Mouse (Mus musculus) embryonic facial prominence, embryonic 10.5 days (tissue): Measurements from ENCODE around the gene Cuta. TPM values are rescaled to one million over a fixed set of nuclear protein-coding genes. Genes with fewer than 3 reads are reported as not detected.
"Not testable (repeated sequence)": the region's sequence is repeated elsewhere in the genome, so short reads cannot be mapped to it uniquely, and the experiment has no call there.

Experiments
- DNase-seq: peaks from one replicate; pipeline ENCODE4 v3.0.0-alpha.2; 2017; ENCODE audit warnings: low spot score
- H3K27ac ChIP-seq: fragments of 300-500 bp; sonication (generic); replicated peaks from 2 replicates; pipeline ENCODE4 v1.5.1; 2016; ENCODE audit warnings: mild to moderate bottlenecking
- H3K27me3 ChIP-seq: fragments of 300-500 bp; sonication (generic); replicated peaks from 2 replicates; pipeline ENCODE4 v1.6.1; 2016; ENCODE audit warnings: low read depth, mild to moderate bottlenecking; ENCODE audit not compliant: poor library complexity, severe bottlenecking
- H3K36me3 ChIP-seq: fragments of 300-500 bp; sonication (generic); replicated peaks from 2 replicates; pipeline ENCODE4 v1.6.1; 2016; ENCODE audit warnings: mild to moderate bottlenecking, moderate library complexity
- H3K4me1 ChIP-seq: fragments of 300-500 bp; sonication (generic); 2 replicates; pipeline ENCODE4 v1.6.1; 2016
- H3K4me3 ChIP-seq: fragments of 300-500 bp; sonication (generic); 2 replicates; pipeline ENCODE4 v1.5.1; 2016; ENCODE audit warnings: mild to moderate bottlenecking, moderate library complexity
- H3K9me3 ChIP-seq: fragments of 300-500 bp; sonication (generic); 2 replicates; pipeline ENCODE4 v1.6.1; 2016; ENCODE audit warnings: mild to moderate bottlenecking
- WGBS: fragments of 180-500 bp; shearing (Covaris S2); methylation state at CpG from one replicate; pipeline ENCODE4 v1.1.7; 2016; 5-methylcytosine and 5-hydroxymethylcytosine counted together
- polyA plus RNA-seq: library from polyadenylated mRNA; unstranded; fragments of >200 nt; fragmentation: Nextera tagmentation; extraction: Ambion mirVana; gene quantifications from 2 replicates; pipeline ENCODE4 v1.2.1, GENCODE M21; 2016

Cuta gene
- polyA plus RNA-seq: 176 and 182 TPM in 2 replicates

DNA sequence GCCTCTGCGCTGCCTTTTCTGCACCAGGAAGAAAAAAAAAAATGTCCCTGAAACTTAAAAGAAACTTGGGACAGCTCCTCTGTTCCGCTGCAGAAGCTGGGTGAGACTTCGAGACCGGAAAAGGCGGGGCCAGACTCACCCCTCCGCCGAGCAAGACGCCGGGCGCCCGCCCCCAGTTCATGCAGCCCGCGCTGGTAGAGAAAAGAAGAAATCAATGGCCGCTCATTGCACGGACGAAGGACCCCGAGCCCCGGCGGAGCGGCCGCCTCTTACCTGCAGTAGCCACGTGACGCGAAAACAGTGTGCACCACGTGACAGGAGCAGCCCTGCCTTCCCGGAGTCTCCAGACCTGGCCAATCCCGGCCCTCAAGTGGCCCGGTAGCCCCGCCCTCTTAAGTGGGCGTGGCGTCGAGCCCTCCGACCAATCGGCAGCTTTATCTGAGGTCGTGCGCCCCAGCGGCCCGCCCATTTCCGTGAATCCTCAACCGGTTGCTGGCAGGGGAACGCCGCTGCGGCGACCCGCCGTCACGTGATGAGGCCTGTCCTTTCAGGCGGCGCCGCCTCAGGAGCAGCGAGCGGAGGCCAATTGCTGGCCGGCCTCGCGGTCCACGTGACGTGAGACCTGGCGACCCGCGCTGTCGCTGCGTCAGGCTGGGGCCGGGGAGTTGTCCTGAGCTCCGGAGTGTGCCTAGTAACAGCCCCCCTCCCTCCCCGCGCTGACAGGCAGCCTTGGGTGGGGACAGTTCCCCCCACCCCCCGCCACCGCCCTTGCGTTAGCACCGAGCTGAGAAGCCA is at the start of gene Cuta:
Gene Cuta, minus strand, starts transcription at position 392 of the 795 bp plus-strand sequence.
- H3K9me3 ChIP-seq: no peaks in the 10 kb centered on the region
- peak; percentile 100 for DNase-seq
- peaks cover 63% of the 10 kb centered on the region for H3K4me1 ChIP-seq
- peaks cover 35% of the 10 kb centered on the region for H3K36me3 ChIP-seq
- 0 out of 2 replicates have a peak, but pooled peaks cover 2% of the 10 kb centered on the region for H3K27me3 ChIP-seq
- under 1% methylated on average over 70 of the region's 70 CpGs for WGBS
- H3K27ac ChIP-seq: peak within 1 kb of the TSS; percentile 92
- H3K4me3 ChIP-seq: peak within 1 kb of the TSS; percentile 77

DNA sequence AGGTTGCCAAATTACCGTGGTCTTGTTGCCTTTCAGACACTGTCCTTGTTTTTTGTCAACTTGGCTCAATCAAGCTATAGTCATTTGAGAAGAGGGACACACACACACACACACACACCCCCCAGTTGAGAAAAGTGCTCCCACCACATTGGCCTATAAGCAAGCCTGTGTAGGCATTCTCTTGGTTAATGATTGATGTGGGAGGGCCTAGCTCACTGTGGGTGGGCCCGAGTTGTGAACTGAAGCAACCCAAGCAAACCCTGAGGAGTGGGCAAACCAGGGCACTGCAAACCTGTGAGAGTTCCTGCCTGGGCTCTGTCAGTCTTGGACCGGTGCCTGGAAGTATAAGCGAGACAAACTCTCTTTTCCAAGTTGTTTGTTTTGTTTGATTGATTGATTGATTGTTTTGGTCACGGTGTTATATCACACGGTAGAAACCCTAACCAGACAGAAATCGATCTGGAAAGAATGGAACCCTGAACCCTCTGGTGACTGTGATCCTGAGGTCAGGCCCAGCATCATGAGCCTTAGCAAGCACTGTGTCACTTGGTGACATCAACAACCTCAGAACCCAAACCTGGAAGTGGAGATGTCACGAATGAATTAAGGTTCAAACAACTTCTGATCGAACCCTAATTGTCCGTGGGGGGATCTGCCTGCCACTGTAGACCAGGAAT is 46.3 kb upstream of the Cuta start:
- no peak for DNase-seq

DNA sequence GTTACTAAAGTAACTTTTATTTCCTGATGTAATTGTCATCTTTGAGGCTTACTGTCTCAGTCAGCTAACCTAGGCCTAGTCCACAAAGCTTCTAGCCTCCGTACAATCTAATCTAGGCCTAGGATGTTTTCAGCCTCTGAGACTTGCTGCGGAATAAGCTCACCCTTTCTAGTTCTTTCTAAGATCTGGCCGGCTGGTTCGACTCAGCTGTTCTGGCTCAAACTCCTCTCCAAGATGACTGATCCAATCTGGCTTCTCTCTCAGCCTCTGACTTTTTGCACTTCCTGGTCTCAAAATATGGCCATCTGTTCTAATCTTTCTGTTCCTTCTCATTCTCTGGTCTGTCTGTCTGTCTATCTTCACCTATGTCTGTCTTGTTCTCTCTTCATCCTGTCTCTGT is 44.0 kb upstream of the Cuta start:
- Histone ChIP-seq H3K27me3 (no peaks in the 10 kb centered on the region), H3K4me1 (no peaks in the 10 kb centered on the region), H3K9me3 (0 out of 2 replicates have a peak, but pooled peaks cover 2% of the 10 kb centered on the region), H3K27ac (no peak overlapping the region), H3K36me3 (peaks cover 25% of the 10 kb centered on the region), H3K4me3 (no peak overlapping the region)
- no peak for DNase-seq
- 95% methylated on average over 4 of the region's 4 CpGs for WGBS

More for the DNA sequence above, 46.3 kb upstream of the Cuta start:
- Histone ChIP-seq H3K27me3 (no peaks in the 10 kb centered on the region), H3K27ac (no peak overlapping the region), H3K4me1 (no peaks in the 10 kb centered on the region), H3K9me3 (0 out of 2 replicates have a peak, but pooled peaks cover 2% of the 10 kb centered on the region), H3K4me3 (no peak overlapping the region), H3K36me3 (peaks cover 4% of the 10 kb centered on the region)
- 87% methylated on average over 10 of the region's 10 CpGs for WGBS

DNA sequence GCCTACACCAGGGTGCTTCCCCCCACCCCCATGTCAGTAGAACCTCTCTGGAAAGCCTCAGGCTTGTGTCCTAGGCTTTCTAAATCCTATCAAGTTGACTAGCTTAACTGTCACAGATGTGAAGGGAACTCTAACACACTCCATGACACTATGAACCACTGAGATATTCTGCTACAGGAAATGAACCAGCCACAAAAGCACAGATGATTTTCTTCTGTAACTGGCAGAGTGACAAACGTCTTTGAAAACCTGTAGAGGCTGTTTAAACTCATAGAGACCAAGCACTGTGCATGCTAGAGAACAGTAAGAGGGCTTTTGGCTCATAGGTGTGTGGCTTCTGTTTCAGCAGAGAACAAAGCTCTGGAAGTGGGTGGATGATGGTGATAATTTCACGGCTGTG is 41.7 kb upstream of the Cuta start:
- no peak for DNase-seq
- Histone ChIP-seq H3K4me3 (no peak overlapping the region), H3K9me3 (no peaks in the 10 kb centered on the region), H3K36me3 (peaks cover 49% of the 10 kb centered on the region), H3K27me3 (no peaks in the 10 kb centered on the region), H3K27ac (no peak overlapping the region), H3K4me1 (peaks cover 7% of the 10 kb centered on the region)
- 78% methylated on average over 2 of the region's 2 CpGs for WGBS

DNA sequence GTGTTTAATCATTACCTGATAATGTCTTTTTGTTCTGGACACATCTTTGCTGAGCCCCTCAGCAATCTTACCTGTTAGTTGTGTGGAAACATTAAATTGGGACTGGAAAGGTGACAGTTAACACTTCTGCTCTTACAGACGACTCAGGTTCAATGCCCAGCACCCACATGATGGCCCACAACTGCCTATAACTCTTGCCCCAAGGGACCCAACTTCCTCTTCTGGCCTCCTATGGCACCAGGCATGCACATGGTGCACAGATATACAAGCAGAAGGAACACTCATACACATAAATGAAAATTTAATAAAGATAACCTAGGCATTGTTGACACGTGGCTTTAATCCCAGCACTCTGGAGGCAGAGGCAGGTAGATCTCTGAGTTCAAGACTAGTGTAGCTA is 40.1 kb upstream of the Cuta start:
- peaks cover 65% of the 10 kb centered on the region for H3K36me3 ChIP-seq
- peaks cover 19% of the 10 kb centered on the region for H3K4me1 ChIP-seq
- no peaks in the 10 kb centered on the region for H3K9me3 ChIP-seq
- no peak for DNase-seq
- 88% methylated on average over 2 of the region's 2 CpGs for WGBS
- H3K4me3 ChIP-seq: no peak overlapping the region
- no peaks in the 10 kb centered on the region for H3K27me3 ChIP-seq
- no peak overlapping the region for H3K27ac ChIP-seq

DNA sequence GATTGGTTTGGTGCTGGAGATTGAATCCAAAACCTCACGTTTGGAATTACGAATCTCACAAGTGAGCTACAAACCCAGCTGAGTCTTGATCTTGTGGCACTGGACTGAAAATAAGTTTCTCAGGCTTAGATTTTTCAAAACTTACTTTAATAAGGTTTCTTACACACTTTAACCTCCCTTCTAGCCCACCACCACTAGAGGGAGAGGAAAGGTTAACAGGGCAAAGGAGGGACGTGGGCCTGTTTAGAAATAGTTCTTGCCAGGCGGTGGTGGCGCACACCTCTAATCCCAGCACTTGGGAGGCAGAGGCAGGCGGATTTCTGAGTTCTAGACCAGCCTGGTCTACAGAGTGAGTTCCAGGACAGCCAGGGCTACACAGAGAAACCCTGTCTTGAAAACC is 38.0 kb upstream of the Cuta start:
- peaks cover 70% of the 10 kb centered on the region for H3K36me3 ChIP-seq
- H3K4me3 ChIP-seq: not testable (repeated sequence)

DNA sequence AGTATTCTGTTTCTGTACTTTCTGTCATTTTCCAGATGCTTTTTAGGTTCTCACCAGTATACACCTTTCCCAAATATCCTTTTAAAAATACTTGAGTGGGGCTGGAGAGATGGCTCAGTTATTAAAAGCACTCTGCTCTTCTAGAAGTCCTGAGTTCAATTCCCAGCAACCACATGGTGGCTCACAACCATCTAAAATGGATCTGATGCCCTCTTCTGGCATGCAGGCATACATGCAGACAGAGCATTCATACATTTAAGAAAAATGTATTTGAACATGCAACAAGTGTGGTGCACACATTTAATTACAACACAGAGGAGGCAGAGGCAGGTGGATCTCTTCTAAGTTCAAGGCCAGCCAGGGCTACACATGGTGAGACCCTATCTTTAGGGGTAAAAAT is 36.0 kb upstream of the Cuta start:
- H3K9me3 ChIP-seq: no peaks in the 10 kb centered on the region
- peak overlapping the region; percentile 92; the same call in 1 of the 2 replicates for H3K4me3 ChIP-seq
- DNase-seq: no peak
- H3K4me1 ChIP-seq: peaks cover 52% of the 10 kb centered on the region
- H3K27ac ChIP-seq: no peak overlapping the region
- no peaks in the 10 kb centered on the region for H3K27me3 ChIP-seq
- H3K36me3 ChIP-seq: peaks cover 72% of the 10 kb centered on the region

More for the DNA sequence above, 38.0 kb upstream of the Cuta start:
- H3K27ac ChIP-seq, H3K27me3 ChIP-seq, DNase-seq, H3K9me3 ChIP-seq: not testable (repeated sequence)
- H3K4me1 ChIP-seq: peaks cover 32% of the 10 kb centered on the region
- WGBS: 94% methylated on average over 6 of the region's 6 CpGs

DNA sequence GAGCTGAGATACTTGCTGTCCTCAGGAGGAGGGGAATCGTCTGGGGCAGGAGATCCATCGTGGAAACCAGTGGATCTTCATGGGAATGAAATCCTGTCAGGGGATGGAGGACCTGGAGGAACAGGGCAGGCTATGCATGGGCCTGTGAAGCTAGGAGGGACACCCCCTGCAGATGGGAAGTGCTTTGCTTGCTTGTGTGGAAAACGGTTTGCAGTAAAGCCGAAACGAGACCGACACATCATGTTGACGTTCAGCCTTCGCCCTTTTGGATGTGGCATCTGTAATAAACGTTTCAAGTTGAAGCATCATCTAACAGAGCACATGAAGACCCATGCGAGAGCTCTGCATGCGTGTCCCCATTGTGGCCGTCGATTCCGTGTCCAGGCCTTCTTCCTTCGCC is 35.2 kb upstream of the Cuta start:
- H3K4me3 ChIP-seq: peak overlapping the region; percentile 92
- H3K27me3 ChIP-seq: no peaks in the 10 kb centered on the region
- H3K9me3 ChIP-seq: no peaks in the 10 kb centered on the region
- DNase-seq: no peak
- H3K36me3 ChIP-seq: peaks cover 73% of the 10 kb centered on the region
- H3K27ac ChIP-seq: no peak overlapping the region
- 94% methylated on average over 15 of the region's 15 CpGs for WGBS
- H3K4me1 ChIP-seq: peaks cover 53% of the 10 kb centered on the region

DNA sequence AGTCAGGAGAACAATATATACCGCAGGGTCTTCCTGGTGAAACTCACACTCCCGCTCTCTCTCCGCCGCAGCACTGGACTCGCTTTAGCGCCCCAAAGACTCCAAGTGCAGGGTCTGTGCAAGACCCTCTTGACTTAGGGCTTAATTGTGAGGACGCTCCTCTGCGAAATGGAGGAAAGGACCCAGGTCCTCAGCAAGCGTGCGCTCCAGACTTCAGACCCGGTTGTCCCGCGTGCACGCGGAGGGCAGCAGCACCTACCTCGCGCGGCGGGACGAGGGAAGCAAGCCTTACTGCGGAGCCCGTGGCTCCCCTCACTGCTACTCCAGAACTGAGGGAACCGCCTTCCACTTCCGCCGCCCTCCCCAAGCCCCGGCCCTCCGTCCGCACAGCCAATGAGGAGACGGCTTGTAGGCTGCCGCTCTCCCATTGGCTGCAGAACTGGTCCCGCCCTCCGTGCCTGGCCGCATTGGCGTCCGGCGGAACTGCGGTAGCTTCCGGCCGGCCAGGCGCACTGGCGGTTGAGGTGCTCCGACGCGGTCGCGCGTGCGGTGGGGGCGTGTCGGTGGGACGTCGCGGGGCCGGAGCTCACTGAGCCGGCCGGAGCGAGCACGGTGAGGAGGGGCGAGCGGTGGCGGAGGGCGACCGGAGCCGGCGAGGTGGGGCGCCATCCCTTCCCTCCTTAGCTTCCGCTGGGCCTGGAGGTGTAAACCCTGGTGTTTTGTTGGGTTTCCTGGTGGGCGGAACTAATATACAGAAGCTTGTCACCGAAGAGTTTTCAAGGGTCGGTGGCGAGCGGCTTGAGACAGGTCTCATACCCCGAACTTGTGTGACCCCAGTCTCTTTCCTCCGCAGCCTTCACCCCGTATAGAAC is 33.6 kb upstream of the Cuta start, which contains the start of gene Zbtb9:
Gene Zbtb9, plus strand, starts transcription at position 465 of the 872 bp plus-strand sequence.
- peak within 1 kb of the TSS; percentile 92 for H3K4me3 ChIP-seq
- no peaks in the 10 kb centered on the region for H3K9me3 ChIP-seq
- peaks cover 72% of the 10 kb centered on the region for H3K36me3 ChIP-seq
- peaks cover 53% of the 10 kb centered on the region for H3K4me1 ChIP-seq
- H3K27ac ChIP-seq: peak within 1 kb of the TSS; percentile 87
- WGBS: under 1% methylated on average over 75 of the region's 75 CpGs
- no peaks in the 10 kb centered on the region for H3K27me3 ChIP-seq
- peak; percentile 98 for DNase-seq

DNA sequence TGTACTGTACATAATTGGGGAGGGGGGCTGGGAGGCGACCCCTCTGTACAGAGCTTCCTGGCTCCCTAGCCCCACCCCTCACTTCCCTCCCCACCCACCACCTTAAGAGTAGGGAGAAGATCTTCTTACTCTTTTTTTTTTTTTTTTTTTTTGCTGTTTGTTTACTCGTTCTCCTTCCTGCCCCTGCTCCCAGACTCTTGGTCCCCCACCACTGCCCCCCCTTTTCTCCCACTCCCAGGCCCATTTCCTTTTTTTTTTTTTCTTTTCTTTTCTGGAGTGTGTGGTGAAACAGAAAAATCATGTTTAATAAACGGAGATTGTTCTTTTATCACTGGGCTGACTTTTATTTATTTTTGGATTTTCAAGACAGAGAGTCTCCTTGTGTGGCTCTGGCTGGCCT is 32.7 kb upstream of the Cuta start:
- H3K4me1 ChIP-seq: peaks cover 53% of the 10 kb centered on the region
- H3K9me3 ChIP-seq: no peaks in the 10 kb centered on the region
- H3K27ac ChIP-seq: peak overlapping the region; percentile 87
- WGBS: 6% methylated on average over 3 of the region's 3 CpGs
- peak overlapping the region; percentile 92 for H3K4me3 ChIP-seq
- no peak for DNase-seq
- H3K36me3 ChIP-seq: peaks cover 72% of the 10 kb centered on the region
- H3K27me3 ChIP-seq: no peaks in the 10 kb centered on the region

DNA sequence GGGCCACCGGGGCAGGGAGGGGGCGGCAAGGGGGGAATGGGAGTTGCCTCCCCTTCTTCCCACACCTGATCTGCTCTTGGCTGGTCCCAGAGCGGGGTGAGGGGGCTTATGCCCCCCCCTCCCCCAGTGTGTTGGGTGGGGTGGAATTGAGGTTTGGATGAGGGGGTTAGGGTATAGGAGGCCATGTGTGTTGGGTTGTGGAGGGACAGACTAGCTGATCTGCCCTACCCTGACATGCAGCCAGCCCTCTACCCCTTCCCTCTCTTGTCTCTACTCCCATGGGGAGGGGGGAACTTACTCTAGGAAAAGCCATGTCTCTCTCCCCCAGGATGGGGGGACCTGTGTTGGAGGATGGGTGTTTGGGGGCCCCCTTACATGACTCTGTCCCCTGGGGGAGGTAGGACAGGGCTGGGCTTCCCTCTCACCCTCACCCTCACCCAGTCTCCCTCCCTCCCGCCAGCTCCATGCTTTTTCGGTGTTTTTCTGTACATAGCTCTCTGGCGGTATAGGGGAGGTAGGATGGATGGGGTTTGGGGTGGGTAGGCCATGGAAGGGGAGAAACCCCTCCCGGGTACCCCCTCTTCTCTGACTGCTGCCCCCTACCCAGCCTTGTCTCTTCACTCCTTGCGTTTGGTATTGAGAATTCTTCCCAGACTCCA is 32.0 kb upstream of the Cuta start:
- H3K4me1 ChIP-seq: peaks cover 49% of the 10 kb centered on the region
- no peak for DNase-seq
- WGBS: 59% methylated on average over 8 of the region's 8 CpGs
- H3K4me3 ChIP-seq: peak overlapping the region; percentile 92
- no peaks in the 10 kb centered on the region for H3K27me3 ChIP-seq
- peaks cover 72% of the 10 kb centered on the region for H3K36me3 ChIP-seq
- no peaks in the 10 kb centered on the region for H3K9me3 ChIP-seq
- peak overlapping the region; percentile 57 for H3K27ac ChIP-seq

DNA sequence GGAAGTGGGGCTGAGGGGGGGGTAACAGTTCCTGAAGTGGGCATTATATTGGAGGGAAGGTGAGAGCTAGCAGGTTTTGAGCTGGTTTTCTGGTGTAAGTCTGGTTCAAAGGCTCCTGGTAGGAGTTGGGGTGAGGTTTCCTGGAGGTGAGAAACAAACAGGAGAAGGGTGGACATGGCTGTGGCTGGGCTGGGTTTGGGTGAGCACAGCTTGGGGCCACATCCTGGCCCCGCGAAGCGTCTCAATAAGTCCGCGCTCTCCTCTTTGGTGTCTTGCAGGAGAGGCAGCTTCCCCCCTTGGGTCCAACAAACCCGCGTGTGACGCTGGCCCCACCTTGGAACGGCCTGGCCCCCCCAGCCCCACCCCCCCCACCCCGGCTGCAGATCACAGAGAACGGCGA is 30.9 kb upstream of the Cuta start:
- H3K27ac ChIP-seq: no peak overlapping the region
- H3K4me1 ChIP-seq: peaks cover 42% of the 10 kb centered on the region
- peaks cover 72% of the 10 kb centered on the region for H3K36me3 ChIP-seq
- H3K4me3 ChIP-seq: peak overlapping the region; percentile 8; the same call in 1 of the 2 replicates
- WGBS: 72% methylated on average over 12 of the region's 12 CpGs
- DNase-seq: no peak
- H3K9me3 ChIP-seq: no peaks in the 10 kb centered on the region
- no peaks in the 10 kb centered on the region for H3K27me3 ChIP-seq
